Mouse (Mus musculus) lung, postnatal 10 days (tissue): ENCODE data around the gene Ghsr.
"Not testable (repeated sequence)": the region's sequence is repeated elsewhere in the genome, so short reads cannot be mapped to it uniquely, and the experiment has no call there.

Experiments
- DNase-seq: peaks from one replicate; pipeline ENCODE4 v3.0.0; 2021

The Ghsr gene

DNA sequence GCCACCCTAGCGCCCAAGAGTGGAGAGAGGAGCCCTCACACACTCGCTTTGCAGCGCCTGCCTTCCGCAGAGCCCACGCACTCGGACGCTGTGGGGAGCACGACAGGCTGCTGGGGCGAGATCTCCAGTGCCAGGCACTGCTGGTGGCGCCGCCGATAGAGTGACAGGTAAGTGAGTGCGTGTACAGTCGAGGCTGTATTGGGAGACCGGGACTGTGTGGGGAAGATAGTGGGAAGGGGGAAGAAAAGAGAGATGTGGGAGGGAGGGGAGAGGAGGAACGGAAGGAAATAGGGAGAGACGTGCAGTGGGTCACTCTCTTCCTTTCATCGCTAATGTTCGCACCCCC, at the start of gene Ghsr:
Gene Ghsr (plus strand): TSS at position 76 of the 346 bp plus-strand sequence.
- DNase-seq, result no peak

GRCm38 (mm10) chr3:27322591-27322990, 48.6 kb upstream of the Ghsr start:
- no peak for DNase-seq

DNA sequence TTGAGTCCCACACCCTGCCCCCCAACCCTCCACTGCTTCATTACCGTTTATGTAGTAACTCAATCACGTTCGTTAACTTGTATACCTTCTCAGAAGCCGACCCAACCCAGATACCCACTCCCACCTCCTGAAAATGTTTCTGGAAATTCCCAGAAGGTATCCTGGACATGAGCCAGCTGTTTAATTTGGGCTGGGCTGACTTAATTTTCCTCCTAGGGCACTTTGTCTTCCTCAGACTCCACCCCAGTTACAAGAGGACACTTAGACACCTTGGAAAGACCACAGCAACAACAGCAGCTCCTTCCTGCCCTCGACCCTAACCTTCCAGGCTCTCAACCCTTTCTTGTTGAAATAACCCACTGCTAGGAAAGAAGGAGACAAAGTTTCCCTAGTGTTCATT, 47.6 kb upstream of the Ghsr start:
- DNase-seq, result no peak

DNA sequence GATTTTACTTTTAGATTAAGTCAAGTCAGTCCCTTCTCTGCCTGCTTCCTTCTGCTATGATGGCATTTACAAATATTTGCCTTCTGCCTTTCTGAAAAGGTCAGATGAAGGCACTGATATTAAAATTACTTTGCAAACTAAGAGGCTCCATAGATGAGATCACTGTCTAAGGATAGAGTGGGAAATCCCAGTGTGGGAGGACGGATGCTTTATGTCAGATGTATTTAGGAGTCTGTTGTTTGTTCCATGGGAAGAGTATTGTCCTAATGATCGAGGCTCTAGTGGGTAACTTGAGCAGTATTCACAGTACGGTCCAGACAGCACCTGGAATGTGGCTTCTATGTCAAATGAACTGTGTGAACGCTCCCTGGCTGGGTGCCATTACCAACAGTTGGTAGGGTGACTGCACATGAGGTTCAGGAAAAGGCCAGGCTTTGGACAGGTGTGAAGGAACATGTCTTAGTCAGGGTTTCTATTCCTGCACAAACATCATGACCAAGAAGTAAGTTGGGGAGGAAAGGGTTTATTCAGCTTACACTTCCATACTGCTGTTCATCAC, 44.4 kb upstream of the Ghsr start:
- no peak for DNase-seq

DNA sequence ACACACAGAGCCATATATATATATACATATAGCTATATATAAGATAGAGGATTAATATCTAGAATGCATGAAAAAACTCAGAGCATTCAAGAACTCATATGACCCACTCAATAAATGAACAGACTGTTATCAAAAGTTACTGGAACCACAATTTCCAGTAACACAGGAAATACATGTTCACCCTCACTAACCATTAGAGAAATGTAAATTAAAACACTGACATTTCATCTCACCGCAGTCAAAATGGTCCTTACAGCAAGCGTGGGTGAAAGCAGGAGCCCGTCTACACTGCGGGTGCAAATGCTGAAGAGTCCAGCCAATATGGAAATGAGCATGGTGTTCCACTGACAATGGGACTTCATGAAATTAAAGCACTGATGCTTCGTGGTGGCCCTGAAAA, 40.4 kb upstream of the Ghsr start:
- no peak for DNase-seq

DNA sequence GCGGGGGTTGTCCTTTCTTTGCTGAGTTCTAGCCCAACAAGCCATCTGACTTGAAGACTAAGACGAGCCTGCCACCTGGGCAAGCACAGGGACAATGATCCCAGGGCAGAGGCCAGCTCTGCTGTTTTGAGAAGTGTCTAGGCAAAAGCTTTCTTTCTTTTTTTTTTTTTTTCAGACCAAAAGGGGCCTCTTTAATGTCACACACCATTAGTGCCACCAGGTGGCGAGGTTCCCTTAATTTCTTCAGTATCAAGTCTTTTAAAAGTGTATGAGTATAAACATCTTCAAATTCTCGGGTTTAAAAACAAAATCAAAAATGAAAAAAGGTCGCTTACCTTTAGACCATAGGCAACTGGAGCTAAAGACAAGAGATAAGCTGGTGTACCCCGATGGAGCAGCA, 32.7 kb upstream of the Ghsr start:
- peak; percentile 67 for DNase-seq

- DNase-seq, result no peak
Observed at GRCm38 (mm10) chr3:27338887-27339286, 32.3 kb upstream of the Ghsr start.

- DNase-seq, result no peak
Observed at GRCm38 (mm10) chr3:27340757-27341156, 30.4 kb upstream of the Ghsr start.

DNA sequence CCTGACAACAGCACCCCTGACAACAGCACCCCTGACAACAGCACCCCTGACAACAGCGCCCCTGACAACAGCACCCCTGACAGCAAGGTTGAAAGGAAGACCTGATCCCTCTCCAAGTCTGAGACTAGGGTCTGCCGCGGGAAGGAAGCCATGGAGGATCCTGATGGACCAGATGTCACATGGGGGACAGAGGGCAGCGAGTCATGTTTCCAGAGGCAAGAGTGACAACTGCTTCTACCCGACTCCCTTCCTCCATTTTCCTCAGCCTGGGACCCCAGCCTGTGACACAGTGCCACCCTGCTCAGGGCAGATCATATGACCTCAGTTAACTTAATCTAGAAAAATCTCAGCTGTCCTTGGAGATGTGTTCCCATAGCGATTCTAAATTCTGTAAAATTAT, 28.7 kb upstream of the Ghsr start:
- no peak for DNase-seq

DNA sequence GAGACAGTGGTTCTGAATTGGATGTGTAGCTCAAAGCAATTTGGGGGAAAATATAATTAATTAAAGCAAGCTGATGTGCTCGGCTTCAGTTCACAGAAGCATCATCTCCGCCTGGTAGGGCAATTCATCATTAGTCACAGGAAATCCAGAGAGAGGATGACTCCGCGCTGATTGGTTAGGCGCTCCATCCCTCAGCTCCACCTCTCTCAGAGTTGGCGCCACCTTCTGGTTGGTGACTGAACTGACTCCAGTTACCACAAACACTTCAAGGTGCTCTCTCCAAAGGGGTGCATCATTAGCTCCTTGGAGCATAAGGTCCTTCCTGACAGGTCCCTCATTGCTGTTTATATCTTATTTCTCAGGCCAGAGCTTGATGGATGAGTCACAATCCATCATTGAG, 25.6 kb upstream of the Ghsr start:
- DNase-seq, result peak; percentile 79

- DNase-seq, result no peak
Observed at GRCm38 (mm10) chr3:27348462-27348861, 22.7 kb upstream of the Ghsr start.

DNA sequence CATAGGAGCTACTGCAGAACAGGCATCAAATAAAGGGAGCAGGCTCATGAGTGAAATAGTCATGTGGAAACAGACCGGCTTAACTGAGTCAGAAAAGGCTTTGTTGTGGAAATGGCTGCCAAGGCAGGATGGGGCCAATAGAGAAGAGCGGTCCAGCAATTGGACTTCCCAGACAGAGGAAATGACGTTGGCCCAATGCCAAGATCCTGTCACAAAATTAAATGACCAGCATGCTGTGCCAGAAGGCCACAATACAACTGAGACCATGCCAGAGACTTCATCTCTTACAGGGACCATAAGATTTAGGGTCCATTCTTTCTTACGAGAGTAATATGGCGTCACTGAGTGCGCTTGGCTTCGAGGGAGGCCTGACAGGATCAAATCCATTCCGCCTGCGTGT, 20.0 kb upstream of the Ghsr start:
- peak; percentile 92 for DNase-seq

- no peak for DNase-seq
Observed at GRCm38 (mm10) chr3:27359100-27359720, 11.9 kb upstream of the Ghsr start.

GRCm38 (mm10) chr3:27370125-27370524, 1.0 kb upstream of the Ghsr start:
- peak; percentile 66 for DNase-seq

DNA sequence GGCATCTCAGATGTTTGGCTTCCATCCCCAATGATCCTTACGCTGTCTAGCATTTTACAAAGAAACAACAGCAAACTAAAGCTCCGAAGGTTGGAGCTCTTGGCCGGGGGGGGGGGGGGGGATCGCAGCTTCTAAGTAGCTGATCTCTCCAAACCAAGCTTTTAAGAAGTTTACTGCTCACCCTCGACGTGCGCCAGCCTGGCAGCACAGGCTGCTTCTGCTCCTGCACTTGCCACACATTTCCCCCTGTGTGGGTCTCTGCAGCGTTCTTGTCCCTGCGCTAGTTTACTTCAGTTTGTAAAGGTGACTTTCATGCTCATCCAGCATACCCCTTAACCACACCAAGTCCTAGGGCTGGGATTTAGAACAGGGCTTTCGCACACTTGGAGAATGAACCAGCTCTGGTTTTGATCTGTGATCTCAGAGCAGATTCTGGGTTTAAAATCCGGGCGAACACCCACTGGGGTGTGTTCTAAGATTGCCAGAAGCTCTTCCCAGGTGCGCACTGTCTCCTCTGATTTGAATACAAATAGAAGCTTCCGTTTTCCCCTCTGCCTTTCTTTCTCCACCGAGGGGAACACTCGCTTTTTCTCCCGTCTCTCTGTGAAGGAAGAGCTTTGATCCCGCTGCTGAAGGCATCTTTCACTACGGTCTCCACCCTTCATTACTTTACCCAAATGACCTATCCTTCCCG, 422 bp upstream of the Ghsr start:
- no peak for DNase-seq

DNA sequence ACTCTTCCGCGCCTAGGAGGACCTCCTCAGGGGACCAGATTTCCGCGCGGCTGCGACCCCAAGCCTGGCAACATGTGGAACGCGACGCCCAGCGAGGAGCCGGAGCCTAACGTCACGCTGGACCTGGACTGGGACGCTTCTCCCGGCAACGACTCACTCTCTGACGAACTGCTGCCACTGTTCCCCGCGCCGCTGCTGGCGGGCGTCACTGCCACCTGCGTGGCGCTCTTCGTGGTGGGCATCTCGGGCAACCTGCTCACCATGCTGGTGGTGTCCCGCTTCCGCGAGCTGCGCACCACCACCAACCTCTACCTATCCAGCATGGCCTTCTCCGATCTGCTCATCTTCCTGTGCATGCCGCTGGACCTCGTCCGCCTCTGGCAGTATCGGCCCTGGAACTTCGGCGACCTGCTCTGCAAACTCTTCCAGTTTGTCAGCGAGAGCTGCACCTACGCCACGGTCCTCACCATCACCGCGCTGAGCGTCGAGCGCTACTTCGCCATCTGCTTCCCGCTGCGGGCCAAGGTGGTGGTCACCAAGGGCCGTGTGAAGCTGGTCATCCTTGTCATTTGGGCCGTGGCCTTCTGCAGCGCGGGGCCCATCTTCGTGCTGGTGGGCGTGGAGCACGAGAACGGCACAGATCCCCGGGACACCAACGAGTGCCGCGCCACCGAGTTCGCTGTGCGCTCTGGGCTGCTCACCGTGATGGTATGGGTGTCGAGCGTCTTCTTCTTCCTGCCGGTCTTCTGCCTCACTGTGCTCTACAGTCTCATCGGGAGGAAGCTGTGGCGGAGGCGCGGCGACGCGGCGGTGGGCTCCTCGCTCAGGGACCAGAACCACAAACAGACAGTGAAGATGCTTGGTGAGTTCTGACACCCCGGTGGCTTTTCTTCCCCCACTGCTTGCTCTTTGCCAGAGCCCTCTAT, 837 bp downstream of the Ghsr start:
- no peak for DNase-seq

GRCm38 (mm10) chr3:27374396-27374795, 3.2 kb downstream of the Ghsr start:
- DNase-seq, result no peak

GRCm38 (mm10) chr3:27377935-27378334, 6.8 kb downstream of the Ghsr start:
- DNase-seq, result no peak

- DNase-seq, result no peak
Observed at GRCm38 (mm10) chr3:27384836-27385235, 13.7 kb downstream of the Ghsr start.

- DNase-seq, result no peak
Observed at GRCm38 (mm10) chr3:27389923-27390322, 18.8 kb downstream of the Ghsr start.

DNA sequence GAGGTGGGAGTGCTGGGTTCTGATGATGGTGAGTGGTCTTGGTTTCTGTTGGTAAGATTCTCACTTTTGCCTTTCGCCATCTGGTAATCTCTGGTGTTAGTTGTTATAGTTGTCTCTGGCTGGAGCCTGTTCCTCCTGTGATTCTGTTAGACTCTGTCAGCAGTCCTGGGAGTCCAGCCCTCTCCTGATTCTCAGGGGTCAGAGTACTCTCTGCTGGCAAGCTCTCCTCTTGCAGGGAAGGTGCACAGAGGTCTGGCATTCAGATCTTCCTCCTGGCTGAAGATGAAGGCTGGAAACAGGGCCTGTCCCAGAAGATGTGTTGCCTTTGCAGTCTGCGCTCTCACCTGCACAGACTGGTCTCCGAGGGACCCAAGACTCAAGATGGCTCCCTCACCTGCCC, 29.8 kb downstream of the Ghsr start:
- DNase-seq, result not testable (repeated sequence)

- DNase-seq, result no peak
Observed at GRCm38 (mm10) chr3:27406440-27406839, 35.3 kb downstream of the Ghsr start.

GRCm38 (mm10) chr3:27408564-27408963, 37.4 kb downstream of the Ghsr start:
- DNase-seq, result no peak

DNA sequence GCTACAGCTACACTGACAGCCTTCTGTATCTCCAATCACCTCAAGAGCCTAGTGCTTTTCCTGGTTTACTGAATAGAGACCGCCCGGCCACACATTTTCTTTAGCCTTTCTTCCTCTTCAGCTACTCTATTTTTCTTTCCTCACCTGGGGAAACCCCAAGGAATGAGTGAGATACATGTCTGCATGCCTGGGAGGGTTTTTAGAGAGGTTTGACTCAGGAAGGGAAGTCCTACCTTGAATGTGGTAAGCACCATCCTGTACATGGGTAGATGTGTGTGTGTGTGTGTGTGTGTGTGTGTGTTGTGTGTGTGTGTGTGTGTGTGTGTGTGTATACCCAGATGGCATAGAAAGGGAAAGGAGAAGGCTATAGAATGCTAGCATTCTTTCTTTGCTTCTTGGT, 40.1 kb downstream of the Ghsr start:
- DNase-seq, result no peak
